Mouse (Mus musculus) liver (tissue): ENCODE results near the gene Camkk2.

Experiments used
- DNase-seq: peaks from one replicate; pipeline ENCODE4 v3.0.0-alpha.2; 2020; ENCODE audit warnings: mixed read lengths

Camkk2 gene

GRCm38 (mm10) chr5:122695516-122695915 lies 83.7 kb downstream of the Camkk2 start:
- DNase-seq = no peak

GRCm38 (mm10) chr5:122693431-122694207 lies 85.6 kb downstream of the Camkk2 start:
- DNase-seq = no peak

- DNase-seq = no peak
Measured at GRCm38 (mm10) chr5:122690486-122690885, 88.7 kb downstream of the Camkk2 start.

- DNase-seq = no peak
Measured at GRCm38 (mm10) chr5:122689153-122689552, 90.1 kb downstream of the Camkk2 start.

- DNase-seq = no peak
Measured at GRCm38 (mm10) chr5:122687391-122687790, 91.8 kb downstream of the Camkk2 start.

- no peak for DNase-seq
Measured at GRCm38 (mm10) chr5:122683926-122684325, 95.3 kb downstream of the Camkk2 start.

- no peak for DNase-seq
Measured at GRCm38 (mm10) chr5:122681276-122681675, 97.9 kb downstream of the Camkk2 start.
